Mouse (Mus musculus) heart, adult 9 months (tissue): ENCODE results near the gene Tmem212.
"Not testable (repeated sequence)": the region's sequence is repeated elsewhere in the genome, so short reads cannot be mapped to it uniquely, and the experiment has no call there.

ENCODE experiments used
- DNase-seq, 2 experiments: peaks; one replicate each; pipeline ENCODE4 v3.0.0; 2022; ENCODE audit warnings: low spot score in 2 of 2

Gene Tmem212

GRCm38 (mm10) chr3:27896318-27896892 lies at the start of gene Tmem212:
Gene Tmem212 (minus strand): TSS chr3:27896368.
- DNase-seq = no peak

GRCm38 (mm10) chr3:27945397-27945796 lies 49.2 kb upstream of the Tmem212 start:
- DNase-seq = not testable (repeated sequence)

GRCm38 (mm10) chr3:27942991-27943390 lies 46.8 kb upstream of the Tmem212 start:
- peak; percentile 53 to 84 for DNase-seq

GRCm38 (mm10) chr3:27941634-27942033 lies 45.5 kb upstream of the Tmem212 start:
- DNase-seq = peak; percentile 10 to 23

GRCm38 (mm10) chr3:27938381-27939323 lies 42.5 kb upstream of the Tmem212 start, which contains the start of gene Pld1:
Gene Pld1 (plus strand): TSS chr3:27938695.
- peak; percentile 92 for DNase-seq

- peak; percentile 52 for DNase-seq
Measured at GRCm38 (mm10) chr3:27937144-27938110, 41.3 kb upstream of the Tmem212 start.

GRCm38 (mm10) chr3:27936731-27937130 lies 40.6 kb upstream of the Tmem212 start:
- no peak for DNase-seq

- no peak for DNase-seq
Measured at GRCm38 (mm10) chr3:27935644-27936043, 39.5 kb upstream of the Tmem212 start.

GRCm38 (mm10) chr3:27932391-27932790 lies 36.2 kb upstream of the Tmem212 start:
- no peak for DNase-seq

GRCm38 (mm10) chr3:27929219-27929618 lies 33.1 kb upstream of the Tmem212 start:
- DNase-seq = no peak

- DNase-seq = no peak
Measured at GRCm38 (mm10) chr3:27924037-27924436, 27.9 kb upstream of the Tmem212 start.

GRCm38 (mm10) chr3:27921268-27922020 lies 25.3 kb upstream of the Tmem212 start:
- no peak for DNase-seq

- no peak for DNase-seq
Measured at GRCm38 (mm10) chr3:27918656-27919436, 22.7 kb upstream of the Tmem212 start.

- DNase-seq = no peak
Measured at GRCm38 (mm10) chr3:27909016-27909415, 12.8 kb upstream of the Tmem212 start.

GRCm38 (mm10) chr3:27908316-27908715 lies 12.1 kb upstream of the Tmem212 start:
- no peak for DNase-seq

GRCm38 (mm10) chr3:27907301-27907700 lies 11.1 kb upstream of the Tmem212 start:
- DNase-seq = no peak

- no peak for DNase-seq
Measured at GRCm38 (mm10) chr3:27906647-27907209, 10.6 kb upstream of the Tmem212 start.

- peak; percentile 69 for DNase-seq
Measured at GRCm38 (mm10) chr3:27904659-27905330, 8.6 kb upstream of the Tmem212 start.

GRCm38 (mm10) chr3:27901846-27902245 lies 5.7 kb upstream of the Tmem212 start:
- no peak for DNase-seq
